Mouse (Mus musculus) hindbrain, embryonic 14.5 days (tissue): ENCODE data around the gene Nmbr. TPM values are rescaled to one million over a fixed set of nuclear protein-coding genes. Genes with fewer than 3 reads are reported as not detected.

ENCODE experiments used
- ATAC-seq: fragments of 200-750 bp; cut with Nextera tagmentation; 2 replicates; pipeline ENCODE4 v1.8.0; 2017; ENCODE audit warnings: moderate number of reproducible peaks, mild to moderate bottlenecking, moderate TSS enrichment, moderate library complexity; ENCODE audit not compliant: low FRiP score
- DNase-seq: peaks from one replicate; pipeline ENCODE4 v3.0.0-alpha.2; 2015; ENCODE audit warnings: low spot score
- H3K27ac ChIP-seq: fragments of 300-500 bp; sonication (generic); 2 replicates; pipeline ENCODE4 v1.5.1; 2014; ENCODE audit warnings: mild to moderate bottlenecking, moderate library complexity
- H3K27me3 ChIP-seq: fragments of 300-500 bp; sonication (generic); 2 replicates; pipeline ENCODE4 v1.6.1; 2014; ENCODE audit warnings: mild to moderate bottlenecking, low read length, mixed read lengths; ENCODE audit not compliant: control insufficient read depth, insufficient read depth
- H3K36me3 ChIP-seq: fragments of 300-500 bp; sonication (generic); replicated peaks from 2 replicates; pipeline ENCODE4 v1.6.1; 2014; ENCODE audit not compliant: control insufficient read depth, insufficient read depth
- H3K4me1 ChIP-seq: fragments of 300-500 bp; sonication (generic); replicated peaks from 2 replicates; pipeline ENCODE4 v1.6.1; 2014; ENCODE audit warnings: antibody characterized with exemption, low read length, mixed read lengths; ENCODE audit not compliant: control insufficient read depth, insufficient read depth
- H3K4me2 ChIP-seq: fragments of 300-500 bp; sonication (generic); replicated peaks from 2 replicates; pipeline ENCODE4 v1.6.1; 2014; ENCODE audit warnings: mild to moderate bottlenecking, moderate library complexity
- H3K4me3 ChIP-seq: fragments of 300-500 bp; sonication (generic); replicated peaks from 2 replicates; pipeline ENCODE4 v1.5.1; 2014; ENCODE audit warnings: mild to moderate bottlenecking, low read length
- H3K9ac ChIP-seq: fragments of 300-500 bp; sonication (generic); 2 replicates; pipeline ENCODE4 v1.6.1; 2014
- H3K9me3 ChIP-seq: fragments of 300-500 bp; sonication (generic); 2 replicates; pipeline ENCODE4 v1.6.1; 2016; ENCODE audit warnings: low read length; ENCODE audit not compliant: control insufficient read depth
- WGBS: fragments of 180-500 bp; shearing (Covaris S2); extraction: QIAGEN DNeasy Blood & Tissue Kit; methylation state at CpG from one replicate; pipeline ENCODE4 v1.1.7; 2014; 5-methylcytosine and 5-hydroxymethylcytosine counted together
- polyA plus RNA-seq: library from polyadenylated mRNA; unstranded; fragments of >200 nt; fragmentation: Nextera tagmentation; extraction: Ambion mirVana; gene quantifications from 2 replicates; pipeline ENCODE4 v1.2.1, GENCODE M21; 2014

Gene Nmbr
- polyA plus RNA-seq = 2.7 and 3.3 TPM in 2 replicates

GRCm38 (mm10) chr10:14705072-14706066 lies at the start of gene Nmbr, which contains the start of gene Vta1:
TSS of gene Nmbr (plus strand) at chr10:14705591.
TSS of gene Vta1 (minus strand) at chr10:14705560.
- under 1% methylated on average over 50 of the region's 50 CpGs for WGBS
- peaks cover 18% of the 10 kb centered on the region for H3K4me1 ChIP-seq
- peak within 1 kb of the TSS; percentile 74 for H3K4me2 ChIP-seq
- H3K36me3 ChIP-seq = no peaks in the 10 kb centered on the region
- no peaks in the 10 kb centered on the region for H3K27me3 ChIP-seq
- peak within 1 kb of the TSS; percentile 62 for H3K4me3 ChIP-seq
- peak; percentile 98 for ATAC-seq
- peak; percentile 97 for DNase-seq
- no peaks in the 10 kb centered on the region for H3K9me3 ChIP-seq
- H3K9ac ChIP-seq = peak within 1 kb of the TSS; percentile 69
- peak within 1 kb of the TSS; percentile 77 for H3K27ac ChIP-seq

- no peak overlapping the region for H3K9ac ChIP-seq
- H3K4me2 ChIP-seq = no peak overlapping the region
- WGBS = 83% methylated on average over 2 of the region's 2 CpGs
- H3K27ac ChIP-seq = no peak overlapping the region
- ATAC-seq (no peak), DNase-seq (no peak)
- H3K4me1 ChIP-seq = no peaks in the 10 kb centered on the region
- no peaks in the 10 kb centered on the region for H3K9me3 ChIP-seq
- no peak overlapping the region for H3K4me3 ChIP-seq
- peaks cover 33% of the 10 kb centered on the region for H3K36me3 ChIP-seq
- no peaks in the 10 kb centered on the region for H3K27me3 ChIP-seq
Measured at GRCm38 (mm10) chr10:14660875-14661274, 44.5 kb upstream of the Nmbr start.

- no peaks in the 10 kb centered on the region for H3K4me1 ChIP-seq
- peaks cover 39% of the 10 kb centered on the region for H3K36me3 ChIP-seq
- no peak overlapping the region for H3K9ac ChIP-seq
- no peak overlapping the region for H3K4me3 ChIP-seq
- H3K4me2 ChIP-seq = no peak overlapping the region
- ATAC-seq (no peak), DNase-seq (no peak)
- no peaks in the 10 kb centered on the region for H3K27me3 ChIP-seq
- no peaks in the 10 kb centered on the region for H3K9me3 ChIP-seq
- H3K27ac ChIP-seq = no peak overlapping the region
- 96% methylated on average over 2 of the region's 2 CpGs for WGBS
Measured at GRCm38 (mm10) chr10:14666147-14666546, 39.2 kb upstream of the Nmbr start.

GRCm38 (mm10) chr10:14685663-14686062 lies 19.7 kb upstream of the Nmbr start:
- Histone ChIP-seq H3K4me1 (no peaks in the 10 kb centered on the region), H3K9me3 (no peaks in the 10 kb centered on the region), H3K4me3 (no peak overlapping the region), H3K4me2 (no peak overlapping the region), H3K9ac (no peak overlapping the region), H3K27me3 (no peaks in the 10 kb centered on the region), H3K27ac (no peak overlapping the region), H3K36me3 (peaks cover 13% of the 10 kb centered on the region)
- 96% methylated on average over 1 of the region's 1 CpGs for WGBS
- ATAC-seq = no peak
- DNase-seq = no peak

GRCm38 (mm10) chr10:14688785-14689442 lies 16.5 kb upstream of the Nmbr start:
- WGBS = 96% methylated on average over 6 of the region's 6 CpGs
- Histone ChIP-seq H3K4me3 (no peak overlapping the region), H3K4me2 (no peak overlapping the region), H3K36me3 (peaks cover 13% of the 10 kb centered on the region), H3K9ac (no peak overlapping the region), H3K27me3 (no peaks in the 10 kb centered on the region), H3K9me3 (no peaks in the 10 kb centered on the region), H3K27ac (no peak overlapping the region), H3K4me1 (no peaks in the 10 kb centered on the region)
- ATAC-seq = no peak
- no peak for DNase-seq

- no peaks in the 10 kb centered on the region for H3K9me3 ChIP-seq
- peaks cover 13% of the 10 kb centered on the region for H3K36me3 ChIP-seq
- H3K27me3 ChIP-seq = no peaks in the 10 kb centered on the region
- H3K4me1 ChIP-seq = no peaks in the 10 kb centered on the region
- H3K4me2 ChIP-seq = no peak overlapping the region
- 50% methylated on average over 3 of the region's 3 CpGs for WGBS
- ATAC-seq (no peak), DNase-seq (no peak)
- H3K27ac ChIP-seq = no peak overlapping the region
- H3K4me3 ChIP-seq = no peak overlapping the region
- no peak overlapping the region for H3K9ac ChIP-seq
Measured at GRCm38 (mm10) chr10:14690349-14690748, 15.0 kb upstream of the Nmbr start.

- Histone ChIP-seq H3K27ac (peak overlapping the region; percentile 40), H3K9ac (peak overlapping the region; percentile 69; the same call in 1 of the 2 replicates), H3K4me3 (0 out of 2 replicates have a peak overlapping the region, but pooled peaks have one; percentile 62), H3K4me2 (peak overlapping the region; percentile 74), H3K27me3 (no peaks in the 10 kb centered on the region), H3K9me3 (no peaks in the 10 kb centered on the region), H3K4me1 (peaks cover 18% of the 10 kb centered on the region), H3K36me3 (no peaks in the 10 kb centered on the region)
- no peak for ATAC-seq
- DNase-seq = no peak
- WGBS = 18% methylated on average over 1 of the region's 1 CpGs
Measured at GRCm38 (mm10) chr10:14703239-14703638, 2.2 kb upstream of the Nmbr start.

- H3K36me3 ChIP-seq = no peaks in the 10 kb centered on the region
- H3K4me2 ChIP-seq = peak overlapping the region; percentile 74
- H3K4me3 ChIP-seq = peak overlapping the region; percentile 62
- DNase-seq (no peak), ATAC-seq (no peak)
- no peaks in the 10 kb centered on the region for H3K9me3 ChIP-seq
- peaks cover 18% of the 10 kb centered on the region for H3K4me1 ChIP-seq
- peak overlapping the region; percentile 69 for H3K9ac ChIP-seq
- peak overlapping the region; percentile 40 for H3K27ac ChIP-seq
- H3K27me3 ChIP-seq = no peaks in the 10 kb centered on the region
- 24% methylated on average over 4 of the region's 4 CpGs for WGBS
Measured at GRCm38 (mm10) chr10:14703830-14704420, 1.5 kb upstream of the Nmbr start.

GRCm38 (mm10) chr10:14718114-14718513 lies 12.7 kb downstream of the Nmbr start, which contains the start of gene Gje1:
TSS of gene Gje1 (minus strand) at chr10:14718214.
- Histone ChIP-seq H3K27ac (no peak within 1 kb of the TSS), H3K4me2 (no peak within 1 kb of the TSS), H3K9ac (no peak within 1 kb of the TSS), H3K9me3 (no peaks in the 10 kb centered on the region), H3K4me1 (no peaks in the 10 kb centered on the region), H3K4me3 (no peak within 1 kb of the TSS), H3K36me3 (no peaks in the 10 kb centered on the region), H3K27me3 (no peaks in the 10 kb centered on the region)
- WGBS = 64% methylated on average over 3 of the region's 3 CpGs
- ATAC-seq (no peak), DNase-seq (no peak)
